Comparison of ENCODE assay signal across 23 mouse cellular contexts in the genomic region with DNA sequence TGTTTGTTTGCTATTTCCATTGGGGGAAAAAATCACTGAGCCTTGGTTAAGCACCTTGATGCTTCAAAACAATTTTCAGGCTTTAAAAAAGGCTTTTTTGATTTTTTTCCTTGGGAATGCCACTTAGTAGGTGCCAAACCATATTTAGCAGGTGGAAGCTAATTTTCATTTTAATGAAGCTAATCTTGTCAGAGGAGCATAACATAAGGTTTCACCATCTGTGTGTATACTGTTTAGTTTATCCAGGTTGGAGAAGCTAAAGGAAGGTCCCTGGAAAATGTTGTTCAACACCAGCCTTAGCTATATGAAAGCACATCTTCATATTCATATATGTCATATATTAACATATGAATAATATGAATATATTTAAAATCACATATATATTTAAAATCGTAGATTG.
A peak's percentile ranks its signal among the peaks of the same experiment; 100 is the strongest.
DNase-seq lines count a peak whose midpoint lies in the region; ATAC-seq and TF ChIP-seq lines count a peak whose summit lies in the region.
"Had no signal": no experiment of that assay in that cellular context is flagged by ENCODE, and none has a peak within 500 bp of the region (broad histone marks: within the 10 kb centered on the region; RNA-seq: fewer than 3 reads in every experiment).

No protein-coding gene starts in this region.

- no peaks in the 10 kb centered on the region for H3K9me3 ChIP-seq in forebrain, embryonic 13.5 days (replicated peaks)
- H3K9me3 ChIP-seq in forebrain, postnatal 0 days (ENCODE audit: low read length) = no peaks in the 10 kb centered on the region
- H3K9me3 ChIP-seq in forebrain, embryonic 16.5 days (ENCODE audit: control insufficient read depth, low read length) = no peaks in the 10 kb centered on the region
- H3K9me3 ChIP-seq in forebrain, embryonic 11.5 days (ENCODE audit: control insufficient read depth, low read length) = no peaks in the 10 kb centered on the region
- H3K9me3 ChIP-seq: embryonic facial prominence, embryonic 12.5 days; embryonic facial prominence, embryonic 15.5 days; heart, embryonic 10.5 days; heart, embryonic 13.5 days; hindbrain, embryonic 15.5 days had no signal

- no peak overlapping the region for H3K27ac ChIP-seq in forebrain, embryonic 13.5 days
- H3K27ac ChIP-seq in forebrain, postnatal 0 days (ENCODE audit: low read depth, low read length) = no peak overlapping the region
- no peak overlapping the region for H3K27ac ChIP-seq in forebrain, embryonic 16.5 days (ENCODE audit: low read length)
- no peak overlapping the region for H3K27ac ChIP-seq in forebrain, embryonic 11.5 days (ENCODE audit: low read depth, low read length)
- H3K27ac ChIP-seq: embryonic facial prominence, embryonic 12.5 days; embryonic facial prominence, embryonic 15.5 days; heart, adult 2 months; heart, embryonic 10.5 days; heart, embryonic 13.5 days; hindbrain, embryonic 15.5 days had no signal

- no peaks in the 10 kb centered on the region for H3K4me1 ChIP-seq in forebrain, embryonic 13.5 days
- H3K4me1 ChIP-seq in forebrain, postnatal 0 days (ENCODE audit: insufficient read depth) = no peaks in the 10 kb centered on the region
- H3K4me1 ChIP-seq in forebrain, embryonic 16.5 days (replicated peaks; ENCODE audit: control insufficient read depth, insufficient read depth, low read length) = no peaks in the 10 kb centered on the region
- H3K4me1 ChIP-seq in forebrain, embryonic 11.5 days (replicated peaks; ENCODE audit: control insufficient read depth, insufficient read depth, low read length) = no peaks in the 10 kb centered on the region
- H3K4me1 ChIP-seq: embryonic facial prominence, embryonic 12.5 days; embryonic facial prominence, embryonic 15.5 days; heart, embryonic 10.5 days; heart, embryonic 13.5 days; hindbrain, embryonic 15.5 days had no signal

- no peaks in the 10 kb centered on the region for H3K27me3 ChIP-seq in forebrain, embryonic 13.5 days
- no peaks in the 10 kb centered on the region for H3K27me3 ChIP-seq in forebrain, postnatal 0 days (ENCODE audit: insufficient read depth, low read length)
- H3K27me3 ChIP-seq in forebrain, embryonic 16.5 days (replicated peaks; ENCODE audit: control insufficient read depth, insufficient read depth, low read length) = no peaks in the 10 kb centered on the region
- no peaks in the 10 kb centered on the region for H3K27me3 ChIP-seq in forebrain, embryonic 11.5 days (ENCODE audit: control insufficient read depth, insufficient read depth, low read length)
- H3K27me3 ChIP-seq: embryonic facial prominence, embryonic 12.5 days; embryonic facial prominence, embryonic 15.5 days; heart, embryonic 13.5 days; hindbrain, embryonic 15.5 days had no signal

- no peak overlapping the region for H3K4me3 ChIP-seq in forebrain, embryonic 13.5 days
- no peak overlapping the region for H3K4me3 ChIP-seq in forebrain, postnatal 0 days (ENCODE audit: low read depth, low read length)
- no peak overlapping the region for H3K4me3 ChIP-seq in forebrain, embryonic 16.5 days (replicated peaks; ENCODE audit: low read length)
- no peak overlapping the region for H3K4me3 ChIP-seq in forebrain, embryonic 11.5 days (ENCODE audit: low read depth, low read length)
- H3K4me3 ChIP-seq: embryonic facial prominence, embryonic 12.5 days; embryonic facial prominence, embryonic 15.5 days; heart, adult 2 months; heart, embryonic 10.5 days; heart, embryonic 13.5 days; hindbrain, embryonic 15.5 days had no signal

- no peak for TF ChIP-seq CTCF in forebrain, postnatal 0 days (IDR thresholded peaks at IDR 0.05; ENCODE audit: low read depth)
- no peak for TF ChIP-seq CTCF in brain, embryonic 14.5 days (IDR thresholded peaks at IDR 0.05; ENCODE audit: borderline replicate concordance, extremely low read depth, insufficient read depth, insufficient read length)

- no peaks in the 10 kb centered on the region for H3K36me3 ChIP-seq in forebrain, embryonic 13.5 days (ENCODE audit: poor library complexity, severe bottlenecking)
- no peaks in the 10 kb centered on the region for H3K36me3 ChIP-seq in forebrain, postnatal 0 days (ENCODE audit: insufficient read depth)
- H3K36me3 ChIP-seq in forebrain, embryonic 16.5 days (ENCODE audit: control insufficient read depth, insufficient read depth) = no peaks in the 10 kb centered on the region
- no peaks in the 10 kb centered on the region for H3K36me3 ChIP-seq in forebrain, embryonic 11.5 days (ENCODE audit: control insufficient read depth, insufficient read depth, low read length)
- H3K36me3 ChIP-seq: embryonic facial prominence, embryonic 12.5 days; embryonic facial prominence, embryonic 15.5 days; heart, embryonic 10.5 days; heart, embryonic 13.5 days; hindbrain, embryonic 15.5 days had no signal

- WGBS in forebrain, embryonic 13.5 days = 77% methylated on average over 1 of the region's 1 CpGs
- 84% methylated on average over 1 of the region's 1 CpGs for WGBS in forebrain, postnatal 0 days
- WGBS in forebrain, embryonic 16.5 days = 68% methylated on average over 1 of the region's 1 CpGs
- 82% methylated on average over 1 of the region's 1 CpGs for WGBS in forebrain, embryonic 11.5 days

- no peak overlapping the region for H3K4me2 ChIP-seq in forebrain, embryonic 13.5 days
- H3K4me2 ChIP-seq in forebrain, postnatal 0 days (ENCODE audit: low read depth) = no peak overlapping the region
- no peak overlapping the region for H3K4me2 ChIP-seq in forebrain, embryonic 16.5 days (ENCODE audit: low read length)
- H3K4me2 ChIP-seq in forebrain, embryonic 11.5 days (ENCODE audit: low read depth, low read length, severe bottlenecking) = no peak overlapping the region
- H3K4me2 ChIP-seq: embryonic facial prominence, embryonic 12.5 days; embryonic facial prominence, embryonic 15.5 days; heart, embryonic 13.5 days; hindbrain, embryonic 15.5 days had no signal

- DNase-seq in forebrain, postnatal 0 days = no peak
- DNase-seq in forebrain, embryonic 11.5 days (ENCODE audit: low spot score) = no peak
- DNase-seq in brain, embryonic 14.5 days (ENCODE audit: low read depth) = peak; percentile 63
- no peak for DNase-seq in lung, adult 18-20 months
- DNase-seq: adrenal gland, adult 2 months; adrenal gland, postnatal 14 days; cerebellum, adult 11 months; cerebellum, postnatal 14 days; gastrocnemius, postnatal 10 days; gastrocnemius, postnatal 36 days; heart, adult 2 months; heart, postnatal 14 days; heart, postnatal 4 days; kidney, adult 2 months had no signal

- no peak overlapping the region for H3K9ac ChIP-seq in forebrain, embryonic 13.5 days
- no peak overlapping the region for H3K9ac ChIP-seq in forebrain, postnatal 0 days
- no peak overlapping the region for H3K9ac ChIP-seq in forebrain, embryonic 16.5 days (replicated peaks; ENCODE audit: low read depth, low read length)
- H3K9ac ChIP-seq in forebrain, embryonic 11.5 days (ENCODE audit: low read length) = no peak overlapping the region
- H3K9ac ChIP-seq: embryonic facial prominence, embryonic 12.5 days; embryonic facial prominence, embryonic 15.5 days; heart, embryonic 13.5 days; hindbrain, embryonic 15.5 days had no signal

- 0 out of 2 replicates have a peak, but pooled peaks have one; percentile 38 for ATAC-seq in forebrain, embryonic 13.5 days
- ATAC-seq in forebrain, postnatal 0 days = no peak
- ATAC-seq in forebrain, embryonic 16.5 days = peak; percentile 63; the same call in 1 of the 2 replicates
- ATAC-seq in forebrain, embryonic 11.5 days (replicated peaks; ENCODE audit: low FRiP score) = no peak
- ATAC-seq: CD4-positive, CD25-positive, alpha-beta regulatory T cell, adult 4 months; intestine, postnatal 0 days had no signal

- TF ChIP-seq POLR2A in brain, embryonic 14.5 days (IDR thresholded peaks at IDR 0.05; ENCODE audit: borderline replicate concordance, extremely low read depth, insufficient read depth, insufficient read length, poor library complexity, severe bottlenecking) = no peak

Comparison
In these comparisons a context has a peak if more than half of its experiments do, and no peak if none do; other contexts are left out.
1. ATAC-seq: peak in forebrain, embryonic 13.5 days (single experiment) and forebrain, embryonic 16.5 days (single experiment); none in forebrain, postnatal 0 days (single experiment) and forebrain, embryonic 11.5 days (single experiment).